Mouse (Mus musculus): ENCODE results near the gene Sco2.

Sco2 gene

GRCm38 (mm10) chr15:89373027-89373761 is 452 bp downstream of the Sco2 start:
- peak; percentile 74 to 80 for DNase-seq (ENCODE audit: low spot score in 2 of 2)

- no peak for DNase-seq (ENCODE audit: low spot score in 2 of 2)
Observed at GRCm38 (mm10) chr15:89372536-89372935, 1.1 kb downstream of the Sco2 start.

DNA sequence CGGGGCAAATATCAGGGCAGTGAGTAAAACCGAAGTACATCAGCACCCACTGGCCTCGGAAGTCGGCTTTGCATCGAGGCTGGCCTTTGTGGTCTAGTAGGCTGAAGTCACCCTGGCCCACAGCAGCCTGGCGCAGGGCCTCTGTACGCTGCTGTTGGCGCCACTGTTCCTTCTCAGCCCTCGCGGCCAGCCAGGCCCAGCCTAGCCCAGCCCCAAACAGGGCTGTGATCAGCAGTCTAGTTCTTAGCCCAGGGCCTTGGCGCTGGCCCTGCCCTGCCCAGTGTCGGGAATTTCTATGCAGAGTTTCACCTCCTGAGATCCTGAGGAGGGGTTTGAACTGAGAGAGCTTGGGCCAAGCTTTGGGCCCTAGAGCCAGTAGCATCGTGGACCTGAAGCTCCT is 1.6 kb downstream of the Sco2 start:
- DNase-seq (ENCODE audit: low spot score in 2 of 2), result no peak

DNA sequence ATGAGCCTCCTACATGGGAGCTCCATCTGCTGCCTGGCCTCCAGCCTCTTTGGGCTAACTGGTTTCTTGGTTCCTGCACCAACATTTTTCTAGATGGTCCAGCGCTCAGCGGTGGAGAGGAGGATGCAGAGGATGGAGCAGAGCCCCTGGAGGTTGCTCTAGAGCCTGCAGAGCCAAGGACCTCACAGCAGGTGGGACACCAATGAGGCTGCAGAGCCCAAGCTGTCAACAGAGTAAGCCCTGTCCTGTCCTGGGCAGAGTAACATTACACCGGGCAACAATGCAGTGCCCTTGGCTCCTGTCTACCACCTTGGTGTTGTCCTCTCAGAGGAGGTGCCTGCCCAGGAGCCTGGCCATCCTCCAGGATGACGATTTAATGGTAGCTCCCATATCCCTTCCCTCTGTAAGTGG is 8.5 kb downstream of the Sco2 start:
- DNase-seq (ENCODE audit: low spot score in 2 of 2), result no peak

DNA sequence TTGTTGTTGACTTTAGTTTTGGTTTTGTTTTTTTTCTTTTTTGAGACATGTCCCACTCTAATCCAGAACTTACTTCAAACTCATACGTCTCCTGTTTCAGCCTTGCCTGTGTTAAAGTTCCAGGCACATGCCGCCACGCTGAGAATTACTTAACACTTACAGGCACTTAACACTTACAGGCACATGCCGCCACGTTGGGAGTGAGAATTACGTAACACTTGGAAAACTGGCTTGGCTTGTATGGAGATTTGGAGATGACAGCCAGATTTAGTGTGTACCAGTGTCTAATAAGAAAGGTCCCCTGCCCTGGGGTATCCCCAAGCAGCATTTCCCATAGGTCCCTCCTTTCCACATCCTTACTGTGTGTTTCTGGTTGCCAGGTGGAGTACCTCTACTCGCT is 10.6 kb downstream of the Sco2 start:
- no peak for DNase-seq (ENCODE audit: low spot score in 2 of 2)

- no peak for DNase-seq (ENCODE audit: low spot score in 2 of 2)
Observed at GRCm38 (mm10) chr15:89358784-89359183, 14.9 kb downstream of the Sco2 start.

DNA sequence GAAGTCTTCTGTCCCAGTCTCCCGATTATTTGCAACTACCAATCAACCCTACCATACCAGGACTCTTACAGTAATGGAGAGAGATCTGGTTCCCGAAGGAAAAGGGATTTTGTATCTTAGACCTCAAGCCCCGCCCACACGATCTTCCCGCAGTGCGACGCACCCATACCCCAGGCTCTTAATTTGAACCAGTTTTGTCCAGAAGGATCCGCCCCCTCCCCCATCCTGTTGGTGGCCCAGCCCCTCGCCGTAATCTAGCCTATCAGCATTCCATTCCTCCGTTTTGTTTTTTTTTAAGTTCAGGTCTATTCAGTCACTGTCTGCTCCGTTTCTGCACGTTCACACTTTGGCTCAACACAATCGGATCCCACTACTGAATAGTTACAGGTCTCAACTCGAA is 17.3 kb downstream of the Sco2 start:
- DNase-seq (ENCODE audit: low spot score in 2 of 2), result peak; percentile 51 to 60

DNA sequence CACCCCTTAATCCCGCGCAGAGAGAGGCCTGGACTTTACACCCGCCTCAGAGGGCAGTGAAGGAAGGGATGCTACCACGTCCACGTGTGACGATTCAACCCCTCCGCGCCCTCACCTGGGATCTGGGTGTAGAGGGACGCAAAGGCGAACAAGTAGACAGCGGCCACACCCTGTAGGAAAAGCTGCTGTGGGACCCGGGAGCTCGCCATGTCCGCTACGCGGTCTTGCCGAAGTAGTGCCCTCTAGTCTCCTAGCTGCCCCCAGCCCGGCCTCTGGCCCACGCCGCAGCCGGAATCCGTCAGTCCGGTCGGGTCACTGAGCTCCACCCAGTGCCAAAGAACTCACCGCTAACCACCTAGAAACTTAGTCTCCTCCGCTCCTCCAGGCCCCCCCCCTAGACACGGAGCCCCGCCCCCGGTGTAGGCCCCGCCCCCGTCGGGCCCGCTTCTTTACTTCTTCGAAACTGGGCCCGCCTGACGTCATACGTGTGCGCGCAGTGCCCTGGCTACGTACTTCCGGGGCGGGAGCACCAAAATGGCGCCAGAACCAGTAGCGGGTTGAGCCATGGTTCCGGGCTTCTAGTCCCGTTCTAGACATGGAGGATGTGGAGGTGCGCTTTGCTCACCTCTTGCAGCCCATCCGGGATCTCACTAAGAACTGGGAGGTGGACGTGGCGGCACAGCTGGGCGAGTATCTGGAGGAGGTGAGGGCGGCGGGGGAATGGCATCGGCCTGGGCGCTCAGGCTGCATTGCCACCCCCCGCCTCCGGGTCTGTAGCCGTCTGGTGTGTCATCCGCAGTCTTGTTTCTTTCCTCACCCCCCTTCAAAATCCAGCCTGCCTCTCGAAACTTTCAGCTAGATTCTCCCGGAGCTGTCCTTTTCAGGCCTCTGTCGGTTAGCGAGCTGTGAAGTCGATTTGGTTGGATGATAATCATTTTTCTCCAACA is 18.1 kb downstream of the Sco2 start, which contains the start of the genes Lmf2 and Ncaph2:
Lmf2 (minus strand) TSS at position 419 of the 947 bp plus-strand sequence.
Ncaph2 (plus strand) TSS at position 479 of the 947 bp plus-strand sequence.
- peak; percentile 86 to 92 for DNase-seq (ENCODE audit: low spot score in 2 of 2)

DNA sequence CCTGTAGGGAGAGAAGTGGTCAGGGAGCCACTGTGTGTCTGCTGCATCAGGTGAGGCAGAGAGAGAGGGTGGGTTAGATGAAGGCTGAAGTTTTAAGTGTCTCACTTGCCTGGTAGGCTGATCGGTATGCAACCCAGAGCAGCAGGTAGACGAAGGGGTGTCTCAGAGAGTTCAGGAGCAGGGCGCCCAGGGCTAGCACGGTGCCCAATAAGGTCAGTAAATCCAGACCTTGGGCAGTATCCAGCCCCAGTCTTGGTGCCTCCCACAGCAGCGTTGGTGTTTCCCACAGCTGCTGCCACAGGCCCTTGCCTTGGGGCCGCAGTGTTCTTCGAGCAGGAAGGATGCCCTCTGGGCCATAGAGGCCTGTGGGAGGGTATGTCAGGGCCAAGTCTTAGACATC is 19.2 kb downstream of the Sco2 start:
- no peak for DNase-seq (ENCODE audit: low spot score in 2 of 2)

DNA sequence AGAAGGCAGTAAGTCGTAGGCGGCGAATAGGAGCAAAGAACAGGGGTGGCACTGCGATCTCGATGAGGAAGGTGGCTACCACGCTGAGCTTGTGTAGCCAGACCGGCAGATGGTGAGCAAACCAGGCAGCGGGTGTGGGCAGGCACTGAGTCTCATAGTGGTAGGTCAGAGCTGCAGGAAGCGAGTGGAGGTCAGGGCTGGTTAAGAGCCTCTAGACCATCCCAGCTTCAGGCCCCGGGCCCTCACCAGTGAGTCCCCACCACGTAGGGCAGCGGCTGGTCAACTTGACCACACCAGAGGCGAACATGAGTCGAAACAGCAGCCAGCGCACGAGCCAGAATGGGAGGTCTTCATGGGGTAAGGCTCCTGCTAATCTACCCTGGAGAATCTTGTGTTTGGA is 19.8 kb downstream of the Sco2 start:
- no peak for DNase-seq (ENCODE audit: low spot score in 2 of 2)

DNA sequence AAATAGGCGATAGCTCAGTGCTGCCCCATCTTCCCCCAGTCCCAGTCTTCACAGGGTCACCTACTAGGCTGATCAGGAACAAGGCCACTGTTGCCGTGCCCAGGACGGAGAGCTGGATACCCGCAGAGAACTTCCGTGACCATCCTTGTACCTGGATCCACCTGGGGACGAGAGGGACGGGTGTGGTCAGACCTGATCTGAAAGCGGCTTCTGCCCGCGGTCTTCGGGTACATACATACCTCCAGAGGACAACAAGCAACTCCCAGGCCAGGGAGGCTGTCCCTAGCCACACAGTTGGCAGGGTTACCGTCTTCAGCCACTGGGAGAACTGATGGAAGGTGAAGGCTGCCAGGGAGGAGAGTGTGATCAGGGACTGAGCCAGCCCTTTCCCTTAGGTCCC is 20.9 kb downstream of the Sco2 start:
- no peak for DNase-seq (ENCODE audit: low spot score in 2 of 2)

DNA sequence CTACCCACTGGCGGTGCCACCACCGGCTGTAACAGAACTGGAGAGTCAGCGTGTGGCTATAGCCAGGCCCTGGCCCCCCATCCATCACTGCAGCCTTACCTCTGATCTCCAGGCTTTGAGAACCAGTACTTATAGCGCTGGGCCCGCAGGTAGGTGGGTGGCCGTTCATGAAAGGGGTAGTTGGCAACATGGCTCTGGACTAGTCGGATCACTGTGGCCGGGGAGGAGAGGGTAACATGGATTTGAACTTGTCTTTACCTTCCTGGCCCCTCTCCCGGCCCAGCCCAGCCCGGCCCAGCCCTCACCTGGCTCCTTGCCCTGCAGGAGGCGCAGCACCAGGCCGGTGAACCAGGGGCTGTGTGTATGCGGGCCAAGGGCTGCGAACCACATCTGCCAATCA is 21.6 kb downstream of the Sco2 start:
- no peak for DNase-seq (ENCODE audit: low spot score in 2 of 2)

DNA sequence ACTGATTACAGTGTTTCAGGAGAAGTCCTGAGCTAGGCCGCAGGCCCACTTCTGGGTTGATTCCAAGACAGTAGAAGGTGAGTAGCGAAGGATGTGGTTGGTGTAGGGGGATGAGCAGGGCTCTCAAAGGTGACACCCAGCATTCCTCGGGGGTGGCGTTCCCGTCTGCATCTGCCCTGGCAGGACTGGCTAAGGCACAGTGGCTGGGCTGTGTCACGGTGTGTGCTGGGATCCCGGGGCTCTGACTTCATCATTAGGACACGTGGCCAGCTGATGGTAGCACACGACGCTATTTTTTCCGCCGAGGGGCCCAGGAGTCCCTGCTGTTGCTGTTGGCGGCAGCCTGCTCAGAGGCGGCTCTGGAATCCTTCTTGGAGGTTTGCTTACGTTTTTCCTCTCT is 22.3 kb downstream of the Sco2 start:
- DNase-seq (ENCODE audit: low spot score in 2 of 2), result no peak

DNA sequence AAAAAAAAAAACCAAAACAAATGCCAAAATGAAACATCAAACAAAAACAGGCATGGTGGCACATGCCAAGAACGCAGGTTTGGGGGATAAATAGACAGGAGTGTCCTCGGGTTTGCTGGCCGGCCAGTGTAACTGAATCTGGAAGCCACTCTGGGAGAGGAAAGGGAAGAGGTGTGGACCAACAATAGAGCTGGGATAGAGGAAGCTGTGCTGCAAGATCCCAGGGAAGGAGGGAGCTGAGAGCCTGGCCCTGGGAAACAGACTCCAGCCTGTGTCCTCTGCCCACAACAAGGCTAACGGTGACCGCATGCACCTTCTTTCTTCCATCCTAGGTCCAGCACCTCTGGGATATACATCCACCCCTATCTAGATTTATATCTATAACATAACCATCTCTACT is 23.2 kb downstream of the Sco2 start:
- DNase-seq (ENCODE audit: low spot score in 2 of 2), result no peak

DNA sequence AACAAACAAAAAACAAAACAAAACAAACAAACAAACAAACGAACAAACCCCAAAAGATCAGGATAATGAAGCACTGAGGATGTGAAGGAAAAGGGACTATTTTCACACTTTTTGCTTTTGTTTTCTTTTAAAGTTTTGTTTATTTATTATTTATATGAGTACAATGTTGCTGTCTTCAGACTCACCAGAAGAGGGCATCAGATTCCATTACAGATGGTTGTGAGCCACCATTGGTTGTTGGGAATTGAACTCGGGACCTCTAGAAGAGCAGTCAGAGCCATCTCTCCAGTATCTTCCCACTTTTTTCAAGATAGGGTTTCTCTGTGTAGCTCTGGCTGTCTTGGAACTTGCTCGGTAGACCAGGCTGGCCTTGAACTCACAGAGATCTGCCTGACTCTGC is 30.3 kb downstream of the Sco2 start:
- DNase-seq (ENCODE audit: low spot score in 2 of 2), result no peak

DNA sequence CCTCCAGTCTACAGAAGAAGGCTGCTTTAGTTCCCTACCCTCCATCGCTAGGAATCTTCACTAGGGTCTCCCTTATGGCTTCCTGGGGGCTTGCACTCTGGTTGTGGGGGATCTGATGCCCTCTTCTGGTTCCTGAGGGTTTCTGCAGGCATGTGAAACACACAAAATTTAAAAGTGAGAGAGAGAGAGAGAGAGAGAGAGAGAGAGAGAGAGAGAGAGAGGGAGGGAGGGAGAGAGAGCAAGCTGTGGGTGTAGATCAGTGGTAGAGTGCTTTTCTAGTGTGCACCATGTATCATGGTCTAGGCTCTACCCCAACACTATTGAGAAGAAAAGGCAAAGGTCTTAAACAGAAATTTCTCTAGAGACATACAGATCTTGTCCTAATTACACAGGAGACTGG is 32.0 kb downstream of the Sco2 start:
- no peak for DNase-seq (ENCODE audit: low spot score in 2 of 2)

GRCm38 (mm10) chr15:89340136-89340535 is 33.5 kb downstream of the Sco2 start:
- no peak for DNase-seq (ENCODE audit: low spot score in 2 of 2)

GRCm38 (mm10) chr15:89339696-89340095 is 34.0 kb downstream of the Sco2 start:
- no peak for DNase-seq (ENCODE audit: low spot score in 2 of 2)

GRCm38 (mm10) chr15:89336422-89336821 is 37.2 kb downstream of the Sco2 start:
- DNase-seq (ENCODE audit: low spot score in 2 of 2), result no peak

DNA sequence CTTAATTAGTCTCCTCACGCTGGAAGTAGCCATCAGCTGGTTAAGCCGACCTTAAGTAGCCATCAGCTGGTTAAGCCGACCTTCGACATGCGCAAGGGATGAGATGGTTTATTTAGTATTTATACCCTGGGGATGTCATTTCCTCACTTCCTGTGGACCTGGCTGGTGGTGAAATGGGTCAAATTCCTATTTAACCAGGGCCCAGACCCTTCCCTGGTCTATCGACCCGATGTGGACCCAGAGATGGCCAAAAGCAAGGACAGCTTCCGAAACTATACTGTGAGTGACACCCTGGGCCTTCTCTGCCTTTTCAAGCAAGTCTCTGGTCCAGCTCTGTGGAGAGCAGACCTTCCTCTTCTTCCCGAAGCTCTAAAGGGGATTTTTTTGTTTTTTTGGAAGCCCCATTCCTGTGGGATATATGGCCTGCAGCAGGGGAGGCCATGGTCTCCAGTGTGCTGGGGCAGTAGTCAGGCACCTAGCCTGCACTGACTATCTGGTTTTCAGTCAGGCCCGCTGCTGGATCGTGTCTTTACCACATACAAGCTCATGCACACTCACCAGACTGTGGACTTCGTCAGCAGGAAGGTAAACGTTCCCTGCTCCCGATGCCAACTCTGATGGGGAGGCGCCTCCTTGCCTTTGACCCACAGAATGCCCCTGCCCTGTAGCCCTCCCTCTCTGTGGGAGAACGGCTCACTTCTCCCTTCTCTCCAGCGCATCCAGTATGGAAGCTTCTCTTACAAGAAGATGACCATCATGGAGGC is 38.7 kb downstream of the Sco2 start:
- DNase-seq (ENCODE audit: low spot score in 2 of 2), result no peak

DNA sequence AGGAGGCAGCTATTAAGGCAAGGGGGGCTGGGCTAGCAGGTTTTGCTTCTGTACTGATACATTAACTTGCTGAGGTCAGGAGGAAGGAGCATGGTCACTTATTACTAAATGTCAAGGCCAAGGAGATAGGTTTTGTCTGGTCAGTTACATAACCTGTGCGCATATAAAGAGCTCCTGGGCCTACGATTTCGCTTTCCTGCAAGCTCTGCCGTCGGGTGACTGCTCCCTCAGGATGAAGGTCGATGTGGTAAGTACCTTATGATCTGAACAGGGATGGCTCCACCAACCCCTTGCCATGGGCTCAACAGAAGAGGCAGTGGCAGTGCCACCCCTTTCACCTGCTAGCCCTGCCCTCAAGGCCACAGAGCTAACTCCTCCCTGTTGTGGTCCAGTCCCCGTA is 39.4 kb downstream of the Sco2 start, which contains the start of gene Miox:
Miox (plus strand) TSS at position 128 of the 400 bp plus-strand sequence.
- no peak for DNase-seq (ENCODE audit: low spot score in 2 of 2)

DNA sequence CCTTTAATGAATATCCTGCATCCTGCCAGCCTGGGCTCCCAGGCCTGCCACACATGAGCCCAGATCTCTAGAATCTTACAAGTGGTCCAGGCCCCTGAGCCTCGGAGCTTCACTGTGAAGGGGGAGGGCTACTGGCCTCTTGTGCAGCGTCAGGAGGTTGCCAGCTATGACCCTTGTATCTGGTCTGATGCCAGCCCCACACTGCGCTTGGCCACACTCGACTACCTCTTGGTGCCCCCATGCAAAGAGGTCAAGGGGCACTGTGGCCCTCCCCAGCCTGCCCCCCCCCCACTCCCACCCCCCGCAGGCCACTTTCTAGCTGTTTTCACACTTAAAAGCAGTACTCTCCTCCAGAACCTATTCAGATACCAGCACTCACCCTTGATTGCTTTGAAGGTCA is 47.2 kb downstream of the Sco2 start:
- DNase-seq (ENCODE audit: low spot score in 2 of 2), result no peak
